Comparison of ENCODE assay signal across 18 mouse cellular contexts in the genomic region with DNA sequence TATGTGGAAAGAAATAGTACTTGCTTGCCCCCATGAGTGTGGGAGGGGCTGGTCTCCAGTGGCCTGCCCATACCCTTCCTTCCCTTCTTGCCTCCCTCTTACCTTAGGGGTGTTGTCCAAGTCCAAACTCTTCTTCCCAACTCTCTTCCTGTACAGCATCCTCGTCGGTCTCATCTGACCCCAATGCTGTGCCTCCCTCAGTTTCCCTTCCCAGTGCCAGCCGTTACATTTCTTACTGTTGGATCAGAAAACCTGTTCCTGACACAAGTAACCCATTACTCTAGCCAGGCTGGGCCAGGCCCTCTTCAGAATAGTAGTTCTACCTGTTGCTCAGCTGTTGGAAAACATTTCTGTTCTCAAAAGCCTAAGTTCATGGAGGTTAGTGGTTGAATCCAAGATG.
"Had no signal": no experiment of that assay in that cellular context is flagged by ENCODE, and none has a peak within 500 bp of the region (broad histone marks: within the 10 kb centered on the region; RNA-seq: fewer than 3 reads in every experiment).

No protein-coding gene starts in this region.

- DNase-seq: lung, adult 18-20 months; lung, embryonic 14.5 days; lung, postnatal 10 days; lung, postnatal 4 days; retina, postnatal 1 day; right cerebral cortex, adult 18-20 months; right cerebral cortex, postnatal 25 days; right cerebral cortex, postnatal 4 days; spleen, adult 18-20 months; thymus, adult 18-20 months; thymus, postnatal 14 days; thymus, postnatal 36 days had no signal

- H3K9ac ChIP-seq: lung, embryonic 14.5 days; midbrain, embryonic 13.5 days; neural tube, embryonic 13.5 days; neural tube, embryonic 15.5 days had no signal

- H3K27me3 ChIP-seq: midbrain, embryonic 13.5 days; neural tube, embryonic 13.5 days; neural tube, embryonic 15.5 days had no signal

- H3K27ac ChIP-seq: midbrain, embryonic 13.5 days; neural tube, embryonic 13.5 days; neural tube, embryonic 15.5 days had no signal

- H3K9me3 ChIP-seq: midbrain, embryonic 10.5 days; midbrain, embryonic 13.5 days; neural tube, embryonic 13.5 days; neural tube, embryonic 15.5 days had no signal

- H3K4me2 ChIP-seq: lung, embryonic 14.5 days; midbrain, embryonic 13.5 days; neural tube, embryonic 13.5 days; neural tube, embryonic 15.5 days had no signal

- H3K4me3 ChIP-seq: midbrain, embryonic 10.5 days; midbrain, embryonic 13.5 days; myocyte; neural tube, embryonic 13.5 days; neural tube, embryonic 15.5 days had no signal

- ATAC-seq: midbrain, embryonic 13.5 days; midbrain, embryonic 16.5 days had no signal
